In genomic region chr2:93903415-93903814, GRCm38 (mm10) we compare ENCODE assay signal across 12 mouse cellular contexts. TPM values are rescaled to one million over a fixed set of nuclear protein-coding genes. Genes with fewer than 3 reads are reported as not detected.
DNase-seq lines count a peak whose midpoint lies in the region; ATAC-seq and TF ChIP-seq lines count a peak whose summit lies in the region.
"Had no signal": no experiment of that assay in that cellular context is flagged by ENCODE, and none has a peak within 500 bp of the region (broad histone marks: within the 10 kb centered on the region; RNA-seq: fewer than 3 reads in every experiment).

No protein-coding gene starts in this region.

- TF ChIP-seq POLR2A in cerebellum, adult 2 months (IDR thresholded peaks at IDR 0.05; ENCODE audit: borderline replicate concordance, insufficient read depth, low read length): no peak

- 22% methylated on average over 6 of the region's 6 CpGs for WGBS in cerebellum, adult 2 months

- no peaks in the 10 kb centered on the region for H3K27me3 ChIP-seq in cerebellum, adult 2 months (ENCODE audit: control insufficient read depth, insufficient read depth, low read length)
- H3K27me3 ChIP-seq: embryonic facial prominence, embryonic 15.5 days; limb, embryonic 15.5 days had no signal

- H3K4me3 ChIP-seq in cerebellum, adult 2 months (replicated peaks; ENCODE audit: insufficient read depth, low read depth, low read length): no peak overlapping the region
- H3K4me3 ChIP-seq: embryonic facial prominence, embryonic 15.5 days; limb, embryonic 15.5 days had no signal

- TF ChIP-seq CTCF in cerebellum, adult 2 months (IDR thresholded peaks at IDR 0.05; ENCODE audit: borderline replicate concordance, insufficient read depth, low read depth, low read length): no peak

- ATAC-seq in inflammation-experienced regulatory T-cells, adult 6 months: no peak
- ATAC-seq: intestine, postnatal 0 days had no signal

- peak; percentile 27 to 34 for DNase-seq in cerebellum, adult 2 months
- DNase-seq in cerebellum, adult 9-10 months: no peak
- DNase-seq in kidney, postnatal 10 days: peak; percentile 48
- DNase-seq in kidney, postnatal 25 days: no peak
- DNase-seq in MN1 (ENCODE audit: low spot score): peak; percentile 38
- DNase-seq in layer of hippocampus, adult 8-10 months (ENCODE audit: low spot score in 2 of 2): peak; percentile 23 to 38
- DNase-seq in thymus, postnatal 25 days: no peak
- DNase-seq: B cell, adult 2 months had no signal

- peaks cover 10% of the 10 kb centered on the region for H3K4me1 ChIP-seq in cerebellum, adult 2 months (ENCODE audit: control insufficient read depth, insufficient read depth, low read length)

- no peak overlapping the region for H3K27ac ChIP-seq in cerebellum, adult 2 months (ENCODE audit: insufficient read depth, low read length)
- H3K27ac ChIP-seq: embryonic facial prominence, embryonic 15.5 days; limb, embryonic 15.5 days had no signal

RNA-seq across cellular contexts. Expression of gene Accsl, which starts 34.5 kb away (rescaled TPM):
- polyA plus RNA-seq in cerebellum, adult 2 months (2012; rRNA removed): 0.72 and 1.1 TPM in 2 replicates
- total RNA-seq in layer of hippocampus, adult 8-10 months (2022): under 1 TPM in 2 of 4 experiments, not detected in 2; 0.73 to 0.91 TPM
- polyA plus RNA-seq in inflammation-experienced regulatory T-cells, adult 6 months (2017; shearing (Covaris generic)): not detected
- polyA plus RNA-seq: intestine, postnatal 0 days; limb, embryonic 15.5 days had no signal

RNA-seq across cellular contexts. Expression of gene Gm13889, which starts 53.6 kb away (rescaled TPM):
- polyA plus RNA-seq in cerebellum, adult 2 months (2012; rRNA removed): 47.8 and 49.0 TPM in 2 replicates
- total RNA-seq in layer of hippocampus, adult 8-10 months (2022): 10 to 100 TPM; 35.7 to 55.6 (median 48.7) TPM
- not detected for polyA plus RNA-seq in inflammation-experienced regulatory T-cells, adult 6 months (2017; shearing (Covaris generic))

RNA-seq across cellular contexts. Expression of gene Accs, which starts 53.7 kb away (rescaled TPM):
- polyA plus RNA-seq in cerebellum, adult 2 months (2012; rRNA removed): 10.6 and 12.8 TPM in 2 replicates
- 1 to 10 TPM; 2.0 to 8.8 (median 4.3) TPM for total RNA-seq in layer of hippocampus, adult 8-10 months (2022)
- polyA plus RNA-seq in inflammation-experienced regulatory T-cells, adult 6 months (2017; shearing (Covaris generic)): 10 to 100 TPM in 2 of 3 experiments, 1 to 10 TPM in 1; 9.1 to 20.9 (median 18.5) TPM

Comparison
In these comparisons a context has a peak if more than half of its experiments do, and no peak if none do; other contexts are left out.
1. DNase-seq: peak in cerebellum, adult 2 months (2 of 2), kidney, postnatal 10 days (single experiment), MN1 (single experiment) and layer of hippocampus, adult 8-10 months (2 of 2); none in cerebellum, adult 9-10 months (single experiment), kidney, postnatal 25 days (0 of 2) and thymus, postnatal 25 days (single experiment).
2. RNA of gene Gm13889, which starts 53.6 kb away (polyA plus RNA-seq): 47.8 to 49.0 TPM in cerebellum, adult 2 months; not detected in inflammation-experienced regulatory T-cells, adult 6 months; every median in the first group is over 10 times any median in the second.